Mouse (Mus musculus) bone marrow macrophage, adult 2 months (primary cell): Measurements from ENCODE around the gene Adcy5.

ENCODE experiments used
- CTCF ChIP-seq: IDR thresholded peaks from 2 replicates; pipeline ENCODE4 v1.5.1; 2012; ENCODE audit warnings: low read depth, mild to moderate bottlenecking, low read length, moderate library complexity
- POLR2A ChIP-seq: IDR thresholded peaks from 2 replicates; pipeline ENCODE4 v1.6.1; 2012; ENCODE audit warnings: mild to moderate bottlenecking, low read depth, low read length, borderline replicate concordance

- TF ChIP-seq POLR2A (no peak), CTCF (no peak)
Observed at GRCm38 (mm10) chr16:35239318-35239965, 84.8 kb downstream of the Adcy5 start.
